16 mouse cellular contexts compared by ENCODE assay signal in the genomic region with DNA sequence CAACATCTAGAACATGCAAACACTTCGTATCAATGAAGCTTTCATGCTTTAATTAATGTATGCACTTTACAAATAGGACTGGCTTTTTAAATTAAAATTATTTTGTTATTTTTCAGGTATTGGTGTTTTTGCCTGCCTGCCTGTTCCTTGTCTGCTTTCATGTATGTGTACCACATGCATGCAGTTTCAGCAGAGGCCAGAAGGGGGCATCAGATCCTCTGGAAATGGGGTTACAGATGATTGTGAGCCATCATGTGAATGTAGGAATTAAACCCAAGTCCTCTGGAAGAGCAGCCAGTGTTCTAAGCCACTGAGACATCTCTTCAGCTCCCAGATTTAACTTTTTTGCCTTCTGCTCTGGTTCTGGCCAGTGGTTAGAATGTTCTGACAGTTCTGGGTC. TPM values are rescaled to one million over a fixed set of nuclear protein-coding genes. Genes with fewer than 3 reads are reported as not detected.
A peak's percentile ranks its signal among the peaks of the same experiment; 100 is the strongest.
DNase-seq lines count a peak whose midpoint lies in the region; ATAC-seq and TF ChIP-seq lines count a peak whose summit lies in the region.
"Had no signal": no experiment of that assay in that cellular context is flagged by ENCODE, and none has a peak within 500 bp of the region (broad histone marks: within the 10 kb centered on the region; RNA-seq: fewer than 3 reads in every experiment).

No protein-coding gene starts in this region.

- H3K4me1 ChIP-seq in hindbrain, embryonic 11.5 days (replicated peaks; ENCODE audit: control insufficient read depth, insufficient read depth, low read length): no peaks in the 10 kb centered on the region
- no peaks in the 10 kb centered on the region for H3K4me1 ChIP-seq in hindbrain, embryonic 13.5 days (replicated peaks)
- no peaks in the 10 kb centered on the region for H3K4me1 ChIP-seq in lung, postnatal 0 days (ENCODE audit: insufficient read depth, low read depth, low read length)
- no peaks in the 10 kb centered on the region for H3K4me1 ChIP-seq in lung, adult 2 months (ENCODE audit: control insufficient read depth, insufficient read depth, low read length)
- H3K4me1 ChIP-seq in cortical plate, adult 2 months (ENCODE audit: control insufficient read depth, insufficient read depth, low read length): no peaks in the 10 kb centered on the region
- H3K4me1 ChIP-seq: hindbrain, embryonic 10.5 days; liver, embryonic 15.5 days; neural tube, embryonic 15.5 days had no signal

- no peaks in the 10 kb centered on the region for H3K36me3 ChIP-seq in hindbrain, embryonic 11.5 days (ENCODE audit: control insufficient read depth, insufficient read depth, low read length)
- H3K36me3 ChIP-seq in hindbrain, embryonic 13.5 days: no peaks in the 10 kb centered on the region
- H3K36me3 ChIP-seq in lung, postnatal 0 days (ENCODE audit: insufficient read depth, low read length): no peaks in the 10 kb centered on the region
- H3K36me3 ChIP-seq: hindbrain, embryonic 10.5 days; liver, embryonic 15.5 days; neural tube, embryonic 15.5 days had no signal

- WGBS in hindbrain, embryonic 11.5 days: 84% methylated on average over 1 of the region's 1 CpGs
- WGBS in hindbrain, embryonic 13.5 days: 89% methylated on average over 1 of the region's 1 CpGs
- 84% methylated on average over 1 of the region's 1 CpGs for WGBS in lung, postnatal 0 days
- WGBS in lung, adult 2 months: 94% methylated on average over 1 of the region's 1 CpGs

- H3K4me3 ChIP-seq in hindbrain, embryonic 11.5 days (ENCODE audit: low read depth, low read length): no peak overlapping the region
- H3K4me3 ChIP-seq in hindbrain, embryonic 13.5 days: no peak overlapping the region
- H3K4me3 ChIP-seq in lung, postnatal 0 days (ENCODE audit: low read depth, low read length): no peak overlapping the region
- H3K4me3 ChIP-seq in lung, adult 2 months (replicated peaks; ENCODE audit: extremely low read depth, low read depth, low read length): no peak overlapping the region
- H3K4me3 ChIP-seq in cortical plate, adult 2 months (ENCODE audit: insufficient read depth, low read length): no peak overlapping the region
- H3K4me3 ChIP-seq: hindbrain, embryonic 10.5 days; liver, embryonic 15.5 days; megakaryocyte, embryonic 14.5 days; neural tube, embryonic 15.5 days had no signal

- H3K9me3 ChIP-seq in hindbrain, embryonic 11.5 days (ENCODE audit: control insufficient read depth, low read length): no peaks in the 10 kb centered on the region
- no peaks in the 10 kb centered on the region for H3K9me3 ChIP-seq in hindbrain, embryonic 13.5 days
- no peaks in the 10 kb centered on the region for H3K9me3 ChIP-seq in lung, postnatal 0 days (ENCODE audit: low read length)
- H3K9me3 ChIP-seq: hindbrain, embryonic 10.5 days; liver, embryonic 15.5 days; neural tube, embryonic 15.5 days had no signal

- H3K4me2 ChIP-seq in hindbrain, embryonic 11.5 days (replicated peaks; ENCODE audit: low read depth, low read length): no peak overlapping the region
- no peak overlapping the region for H3K4me2 ChIP-seq in hindbrain, embryonic 13.5 days
- H3K4me2 ChIP-seq in lung, postnatal 0 days (replicated peaks; ENCODE audit: low read depth, low read length): no peak overlapping the region
- H3K4me2 ChIP-seq: heart, embryonic 11.5 days; liver, embryonic 15.5 days; neural tube, embryonic 15.5 days had no signal

- no peak overlapping the region for H3K9ac ChIP-seq in hindbrain, embryonic 11.5 days (ENCODE audit: low read depth, low read length)
- H3K9ac ChIP-seq in hindbrain, embryonic 13.5 days: no peak overlapping the region
- no peak overlapping the region for H3K9ac ChIP-seq in lung, postnatal 0 days (replicated peaks; ENCODE audit: low read depth)
- H3K9ac ChIP-seq: liver, embryonic 15.5 days; neural tube, embryonic 15.5 days had no signal

- no peak for TF ChIP-seq POLR2A in lung, adult 2 months (IDR thresholded peaks at IDR 0.05; ENCODE audit: borderline replicate concordance, extremely low read depth, low read depth, low read length)
- no peak for TF ChIP-seq POLR2A in cortical plate, adult 2 months (IDR thresholded peaks at IDR 0.05; ENCODE audit: extremely low read depth, insufficient read depth, low read length)

- peak; percentile 52 for TF ChIP-seq CTCF in lung, postnatal 0 days (IDR thresholded peaks at IDR 0.05)
- no peak for TF ChIP-seq CTCF in lung, adult 2 months (IDR thresholded peaks at IDR 0.05; ENCODE audit: insufficient read depth, low read length)
- 0 out of 2 replicates have a peak, but pooled peaks have one; percentile 15 for TF ChIP-seq CTCF in cortical plate, adult 2 months (IDR thresholded peaks at IDR 0.05; ENCODE audit: extremely low read depth, insufficient read depth, low read length)

- DNase-seq in hindbrain, embryonic 11.5 days (ENCODE audit: low spot score): peak; percentile 15
- no peak for DNase-seq in lung, postnatal 0 days (ENCODE audit: low spot score)
- no peak for DNase-seq in lung, adult 2 months
- DNase-seq in ES-CJ7 (ENCODE audit: low read depth, low spot score): peak; percentile 41
- DNase-seq: adrenal gland, postnatal 14 days; gastrocnemius, postnatal 10 days had no signal

- H3K27me3 ChIP-seq in hindbrain, embryonic 11.5 days (ENCODE audit: control insufficient read depth, insufficient read depth, low read length): no peaks in the 10 kb centered on the region
- no peaks in the 10 kb centered on the region for H3K27me3 ChIP-seq in hindbrain, embryonic 13.5 days
- H3K27me3 ChIP-seq in lung, postnatal 0 days (replicated peaks; ENCODE audit: insufficient read depth, low read length): no peaks in the 10 kb centered on the region
- H3K27me3 ChIP-seq: neural tube, embryonic 15.5 days had no signal

- no peak for TF ChIP-seq EP300 in lung, postnatal 0 days (IDR thresholded peaks at IDR 0.05)

- ATAC-seq in hindbrain, embryonic 11.5 days (ENCODE audit: low FRiP score): no peak
- no peak for ATAC-seq in hindbrain, embryonic 13.5 days (ENCODE audit: low FRiP score)
- ATAC-seq in lung, postnatal 0 days: no peak
- ATAC-seq in inflammation-experienced regulatory T-cells, adult 6 months: no peak
- ATAC-seq: forebrain, embryonic 16.5 days had no signal

- no peak overlapping the region for H3K27ac ChIP-seq in hindbrain, embryonic 11.5 days (ENCODE audit: low read depth, low read length)
- no peak overlapping the region for H3K27ac ChIP-seq in hindbrain, embryonic 13.5 days
- no peak overlapping the region for H3K27ac ChIP-seq in lung, postnatal 0 days (ENCODE audit: low read length)
- H3K27ac ChIP-seq in cortical plate, adult 2 months (ENCODE audit: insufficient read depth, low read length): no peak overlapping the region
- H3K27ac ChIP-seq: hindbrain, embryonic 10.5 days; liver, embryonic 15.5 days; neural tube, embryonic 15.5 days had no signal

RNA-seq across cellular contexts. Expression of a gene that starts 33.2 kb away (rescaled TPM):
- 13.6 and 18.3 TPM in 2 replicates for polyA plus RNA-seq in hindbrain, embryonic 11.5 days (2014; fragmentation: Nextera tagmentation; extraction: Ambion mirVana)
- 16.1 and 19.9 TPM in 2 replicates for polyA plus RNA-seq in hindbrain, embryonic 13.5 days (2015; fragmentation: Nextera tagmentation; extraction: Ambion mirVana)
- polyA plus RNA-seq in lung, postnatal 0 days (2015; fragmentation: Nextera tagmentation; extraction: Ambion mirVana): 228 and 262 TPM in 2 replicates
- polyA plus RNA-seq in lung, adult 2 months (2012; rRNA removed): 236 and 247 TPM in 2 replicates
- polyA plus RNA-seq in cortical plate, adult 2 months (2012; rRNA removed): 9.1 and 10.6 TPM in 2 replicates
- 10 to 100 TPM in 1 of 3 experiments, 1 to 10 TPM in 2; 2.9 to 16.2 (median 3.9) TPM for polyA plus RNA-seq in inflammation-experienced regulatory T-cells, adult 6 months (2017; shearing (Covaris generic))

RNA-seq across cellular contexts. Expression of a gene that starts 57.6 kb away (rescaled TPM):
- 0.11 and 0.31 TPM in 2 replicates for polyA plus RNA-seq in hindbrain, embryonic 11.5 days (2014; fragmentation: Nextera tagmentation; extraction: Ambion mirVana)
- polyA plus RNA-seq in hindbrain, embryonic 13.5 days (2015; fragmentation: Nextera tagmentation; extraction: Ambion mirVana): 1.2 and 2.0 TPM in 2 replicates
- 0.13 TPM in 1 of 2 replicates, not detected in the other for polyA plus RNA-seq in lung, postnatal 0 days (2015; fragmentation: Nextera tagmentation; extraction: Ambion mirVana)
- 0.24 and 6.3 TPM in 2 replicates for polyA plus RNA-seq in lung, adult 2 months (2012; rRNA removed)
- polyA plus RNA-seq in cortical plate, adult 2 months (2012; rRNA removed): 17.2 and 20.5 TPM in 2 replicates
- polyA plus RNA-seq in inflammation-experienced regulatory T-cells, adult 6 months (2017; shearing (Covaris generic)): not detected
- polyA plus RNA-seq: kidney, embryonic 14.5 days; liver, embryonic 15.5 days had no signal

Comparison
In these comparisons a context has a peak if more than half of its experiments do, and no peak if none do; other contexts are left out.
1. DNase-seq: peak in hindbrain, embryonic 11.5 days (single experiment) and ES-CJ7 (single experiment); none in lung, postnatal 0 days (single experiment) and lung, adult 2 months (single experiment).
2. RNA of a gene that starts 33.2 kb away (polyA plus RNA-seq): 236 to 247 TPM in lung, adult 2 months and 228 to 262 TPM in lung, postnatal 0 days; 16.1 to 19.9 TPM in hindbrain, embryonic 13.5 days, 13.6 to 18.3 TPM in hindbrain, embryonic 11.5 days, 9.1 to 10.6 TPM in cortical plate, adult 2 months and 2.9 to 16.2 TPM in inflammation-experienced regulatory T-cells, adult 6 months; every median in the first group is over 10 times any median in the second.